Mouse (Mus musculus) lung, postnatal 0 days (tissue): ENCODE measurements around the gene Exoc3l. TPM values are rescaled to one million over a fixed set of nuclear protein-coding genes. Genes with fewer than 3 reads are reported as not detected.

Experiments used
- ATAC-seq: fragments of 200-750 bp; cut with Nextera tagmentation; 2 replicates; pipeline ENCODE4 v1.8.0; 2017; ENCODE audit warnings: moderate library complexity
- DNase-seq: peaks from one replicate; pipeline ENCODE4 v3.0.0-alpha.2; 2016; ENCODE audit warnings: low spot score
- H3K27ac ChIP-seq: fragments of 300-500 bp; sonication (generic); 2 replicates; pipeline ENCODE4 v1.5.1; 2014; ENCODE audit warnings: antibody characterized with exemption, mild to moderate bottlenecking, low read length, mixed read lengths
- H3K27me3 ChIP-seq: fragments of 300-500 bp; sonication (generic); replicated peaks from 2 replicates; pipeline ENCODE4 v1.6.1; 2014; ENCODE audit warnings: low read length, mixed read lengths; ENCODE audit not compliant: insufficient read depth
- H3K36me3 ChIP-seq: fragments of 300-500 bp; sonication (generic); 2 replicates; pipeline ENCODE4 v1.6.1; 2014; ENCODE audit warnings: low read length, mixed read lengths; ENCODE audit not compliant: insufficient read depth
- H3K4me1 ChIP-seq: fragments of 300-500 bp; sonication (generic); 2 replicates; pipeline ENCODE4 v1.6.1; 2014; ENCODE audit warnings: antibody characterized with exemption, low read depth, low read length, mixed read lengths; ENCODE audit not compliant: insufficient read depth
- H3K4me2 ChIP-seq: fragments of 300-500 bp; sonication (generic); replicated peaks from 2 replicates; pipeline ENCODE4 v1.6.1; 2014; ENCODE audit warnings: low read depth, mild to moderate bottlenecking, low read length, moderate library complexity, mixed read lengths
- H3K4me3 ChIP-seq: fragments of 300-500 bp; sonication (generic); 2 replicates; pipeline ENCODE4 v1.5.1; 2014; ENCODE audit warnings: low read depth, low read length
- H3K9ac ChIP-seq: fragments of 300-500 bp; sonication (generic); replicated peaks from 2 replicates; pipeline ENCODE4 v1.6.1; 2014; ENCODE audit warnings: low read depth, mild to moderate bottlenecking
- H3K9me3 ChIP-seq: fragments of 300-500 bp; sonication (generic); 2 replicates; pipeline ENCODE4 v1.6.1; 2016; ENCODE audit warnings: low read length, mixed read lengths
- CTCF ChIP-seq: IDR thresholded peaks from 2 replicates; pipeline ENCODE4 v1.5.1; 2016; ENCODE audit warnings: antibody characterized with exemption, mild to moderate bottlenecking
- EP300 ChIP-seq: IDR thresholded peaks from 2 replicates; pipeline ENCODE4 v1.6.1; 2016; ENCODE audit warnings: antibody characterized with exemption, mild to moderate bottlenecking, control low read depth
- WGBS: fragments of 180-500 bp; shearing (Covaris S2); extraction: QIAGEN DNeasy Blood & Tissue Kit; methylation state at CpG from one replicate; pipeline ENCODE4 v1.1.7; 2014; 5-methylcytosine and 5-hydroxymethylcytosine counted together
- polyA plus RNA-seq: library from polyadenylated mRNA; unstranded; fragments of >200 nt; fragmentation: Nextera tagmentation; extraction: Ambion mirVana; gene quantifications from 2 replicates; pipeline ENCODE4 v1.2.1, GENCODE M21; 2015

The Exoc3l gene
- polyA plus RNA-seq, result 34.5 and 34.6 TPM in 2 replicates

DNA sequence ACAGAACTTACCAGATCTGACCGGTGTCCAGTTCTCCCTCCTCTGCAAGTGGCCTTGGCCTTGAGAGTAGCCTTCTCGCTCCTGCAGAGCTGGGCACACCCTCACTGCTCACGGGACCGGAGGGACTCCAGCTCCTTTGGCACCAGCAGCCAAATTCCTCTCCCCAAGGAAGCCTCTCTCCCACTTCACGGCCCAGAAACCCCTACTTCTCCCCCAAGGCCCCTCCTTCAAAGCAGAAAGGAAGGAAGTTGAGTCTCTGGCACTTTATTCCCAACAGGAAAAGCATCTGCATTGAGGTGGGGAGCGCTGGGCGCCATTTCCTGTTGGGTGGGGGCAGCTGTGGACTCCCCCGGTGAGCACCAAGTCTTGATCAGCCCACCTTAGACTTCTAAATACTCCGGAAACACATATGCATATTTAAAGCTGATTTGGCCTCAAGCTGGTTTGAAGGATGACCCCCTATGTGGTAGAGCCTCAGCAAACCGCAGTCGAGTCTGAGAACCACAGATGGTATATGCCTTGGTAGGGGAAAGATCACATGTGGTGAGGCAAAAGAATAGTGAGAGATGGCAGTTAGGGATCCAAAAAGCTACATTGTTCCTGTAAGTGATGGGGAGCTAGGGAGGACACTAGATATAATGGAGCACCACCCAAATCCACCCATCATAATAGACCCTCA is at the start of gene Exoc3l:
TSS of gene Exoc3l (minus strand) at position 207 of the 679 bp plus-strand sequence.
- Histone ChIP-seq H3K36me3 (peaks cover 9% of the 10 kb centered on the region; the same call in 1 of the 2 replicates), H3K4me2 (peak within 1 kb of the TSS; percentile 81), H3K9me3 (no peaks in the 10 kb centered on the region), H3K4me1 (peaks cover 9% of the 10 kb centered on the region; the same call in 1 of the 2 replicates), H3K27me3 (no peaks in the 10 kb centered on the region), H3K27ac (peak within 1 kb of the TSS; percentile 74), H3K9ac (no peak within 1 kb of the TSS), H3K4me3 (peak within 1 kb of the TSS; percentile 93)
- peak; percentile 17; the same call in 1 of the 2 replicates for ATAC-seq
- WGBS, result 33% methylated on average over 11 of the region's 11 CpGs
- peak; percentile 47 for DNase-seq
- TF ChIP-seq CTCF, result no peak
- peak; percentile 70 for TF ChIP-seq EP300

DNA sequence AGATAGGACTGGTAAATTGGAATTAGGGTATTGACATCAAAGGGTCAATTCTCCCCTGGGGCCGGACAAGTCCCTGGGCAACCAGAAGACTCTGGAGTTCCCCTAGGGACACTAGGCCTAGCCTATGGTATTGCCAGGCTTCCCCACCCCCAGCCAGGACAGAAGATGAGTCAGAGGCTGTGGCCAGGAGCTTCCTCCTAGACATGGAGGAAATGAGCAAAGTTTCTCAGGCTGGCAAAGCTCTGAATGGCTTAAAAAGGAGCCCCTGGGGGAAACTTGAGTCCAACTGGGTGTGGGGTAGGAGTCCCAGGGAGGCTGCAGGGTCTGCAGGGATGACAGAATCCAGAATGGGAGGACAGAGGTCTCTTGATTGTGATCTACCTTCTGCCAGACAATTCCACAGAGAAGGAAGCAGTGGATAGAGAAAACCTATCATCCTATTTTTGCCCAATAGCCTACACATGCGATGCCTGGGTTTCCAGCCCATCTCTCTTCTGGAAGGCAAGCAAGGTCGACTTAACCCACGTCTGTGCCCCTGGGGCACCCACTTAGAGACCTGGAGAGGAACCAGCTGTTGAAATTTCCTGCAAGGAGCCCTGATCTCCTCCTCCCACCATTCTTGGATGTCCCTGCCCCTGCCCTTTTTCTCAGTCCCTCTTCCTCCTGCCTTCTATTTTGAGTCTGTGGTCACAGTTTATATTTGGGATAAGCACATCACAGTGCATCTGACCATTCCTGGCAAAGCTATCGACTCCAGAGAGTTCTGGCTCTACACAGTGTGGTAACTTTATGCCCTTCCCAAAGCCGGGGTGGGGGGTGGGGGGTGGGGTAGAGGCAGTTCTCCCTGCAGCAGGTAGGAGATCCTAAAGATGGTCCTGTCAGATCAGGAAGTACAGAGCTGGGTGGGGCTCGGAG is 49.4 kb upstream of the Exoc3l start:
- no peaks in the 10 kb centered on the region for H3K9me3 ChIP-seq
- no peak for ATAC-seq
- peak overlapping the region; percentile 100 for H3K4me2 ChIP-seq
- H3K27me3 ChIP-seq, result no peaks in the 10 kb centered on the region
- H3K9ac ChIP-seq, result 0 out of 2 replicates have a peak overlapping the region, but pooled peaks have one; percentile 64
- peak overlapping the region; percentile 87 for H3K27ac ChIP-seq
- WGBS, result 13% methylated on average over 7 of the region's 7 CpGs
- peak overlapping the region; percentile 57 for H3K4me3 ChIP-seq
- H3K36me3 ChIP-seq, result no peaks in the 10 kb centered on the region
- peak; percentile 84 for DNase-seq
- peak; percentile 24; the same call in 1 of the 2 replicates for TF ChIP-seq EP300
- TF ChIP-seq CTCF, result no peak
- H3K4me1 ChIP-seq, result peaks cover 38% of the 10 kb centered on the region

GRCm38 (mm10) chr8:105343791-105344574 is 48.1 kb upstream of the Exoc3l start:
- Histone ChIP-seq H3K4me2 (peak overlapping the region; percentile 100), H3K4me3 (peak overlapping the region; percentile 57; the same call in 1 of the 2 replicates), H3K4me1 (peaks cover 49% of the 10 kb centered on the region), H3K27me3 (no peaks in the 10 kb centered on the region), H3K36me3 (no peaks in the 10 kb centered on the region), H3K9me3 (no peaks in the 10 kb centered on the region), H3K9ac (peak overlapping the region; percentile 36; the same call in 1 of the 2 replicates), H3K27ac (peak overlapping the region; percentile 87)
- TF ChIP-seq EP300 (0 out of 2 replicates have a peak, but pooled peaks have one; percentile 23), CTCF (no peak)
- WGBS, result 23% methylated on average over 8 of the region's 8 CpGs
- ATAC-seq (no peak), DNase-seq (peak; percentile 84)

GRCm38 (mm10) chr8:105342768-105343167 is 46.9 kb upstream of the Exoc3l start:
- no peaks in the 10 kb centered on the region for H3K27me3 ChIP-seq
- H3K4me3 ChIP-seq, result no peak overlapping the region
- peaks cover 11% of the 10 kb centered on the region; the same call in 1 of the 2 replicates for H3K36me3 ChIP-seq
- DNase-seq (no peak), ATAC-seq (no peak)
- peaks cover 53% of the 10 kb centered on the region for H3K4me1 ChIP-seq
- no peaks in the 10 kb centered on the region for H3K9me3 ChIP-seq
- TF ChIP-seq CTCF, result no peak
- no peak for TF ChIP-seq EP300
- 55% methylated on average over 4 of the region's 4 CpGs for WGBS
- no peak overlapping the region for H3K9ac ChIP-seq
- H3K27ac ChIP-seq, result peak overlapping the region; percentile 87
- peak overlapping the region; percentile 100; the same call in 1 of the 2 replicates for H3K4me2 ChIP-seq

- Histone ChIP-seq H3K4me3 (no peak overlapping the region), H3K27me3 (no peaks in the 10 kb centered on the region), H3K4me1 (peaks cover 53% of the 10 kb centered on the region), H3K27ac (peak overlapping the region; percentile 86), H3K9me3 (no peaks in the 10 kb centered on the region), H3K9ac (no peak overlapping the region), H3K4me2 (no peak overlapping the region), H3K36me3 (peaks cover 23% of the 10 kb centered on the region; the same call in 1 of the 2 replicates)
- peak; percentile 90 for TF ChIP-seq EP300
- no peak for TF ChIP-seq CTCF
- DNase-seq (peak; percentile 95), ATAC-seq (peak; percentile 65)
- 28% methylated on average over 8 of the region's 8 CpGs for WGBS
Measured at GRCm38 (mm10) chr8:105341399-105341798, 45.5 kb upstream of the Exoc3l start.
